Mouse (Mus musculus) kidney, adult 9 months (tissue): ENCODE data around the gene Itgb1bp1.

Source experiments
- DNase-seq: peaks from one replicate; pipeline ENCODE4 v3.0.0; 2022

The Itgb1bp1 gene

DNA sequence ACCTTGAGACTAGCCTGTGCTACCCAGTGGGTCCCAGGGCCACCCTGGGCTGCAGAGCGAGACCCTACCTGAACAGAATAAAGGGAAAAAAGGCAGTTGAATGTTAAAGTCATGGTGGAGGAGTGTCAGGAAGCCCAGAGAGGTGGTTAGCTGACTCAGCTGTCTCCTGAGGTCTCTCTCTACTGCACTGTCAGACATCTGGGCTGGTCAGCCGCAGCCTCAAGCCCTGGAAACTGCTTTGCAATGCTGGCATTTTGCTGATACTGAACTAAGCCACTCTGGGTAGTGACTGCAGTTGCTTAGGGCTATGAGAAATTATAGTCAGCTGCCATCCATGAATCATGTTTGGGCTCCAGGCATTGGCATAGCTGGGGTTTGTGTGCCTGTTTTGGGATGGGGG is 51.5 kb downstream of the Itgb1bp1 start:
- no peak for DNase-seq

DNA sequence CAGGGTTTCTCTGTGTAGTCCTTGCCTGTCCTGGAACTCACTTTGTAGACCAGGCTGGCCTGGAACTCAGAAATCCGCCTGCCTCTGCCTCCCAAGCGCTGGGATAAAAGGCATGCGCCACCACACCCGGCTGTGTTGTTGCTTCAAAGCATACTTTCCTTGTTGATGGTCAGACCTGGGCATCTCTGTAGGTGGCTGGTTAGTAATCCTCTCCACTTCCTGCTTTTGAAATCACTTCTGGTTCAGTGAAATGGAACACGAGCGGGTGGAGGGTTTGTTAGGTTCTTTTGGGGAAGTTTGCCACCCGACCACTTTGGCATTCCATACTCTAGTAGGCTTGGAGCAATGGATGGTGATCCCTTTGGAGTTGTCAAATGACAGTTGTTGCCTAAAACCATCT is 52.4 kb downstream of the Itgb1bp1 start:
- DNase-seq = no peak

DNA sequence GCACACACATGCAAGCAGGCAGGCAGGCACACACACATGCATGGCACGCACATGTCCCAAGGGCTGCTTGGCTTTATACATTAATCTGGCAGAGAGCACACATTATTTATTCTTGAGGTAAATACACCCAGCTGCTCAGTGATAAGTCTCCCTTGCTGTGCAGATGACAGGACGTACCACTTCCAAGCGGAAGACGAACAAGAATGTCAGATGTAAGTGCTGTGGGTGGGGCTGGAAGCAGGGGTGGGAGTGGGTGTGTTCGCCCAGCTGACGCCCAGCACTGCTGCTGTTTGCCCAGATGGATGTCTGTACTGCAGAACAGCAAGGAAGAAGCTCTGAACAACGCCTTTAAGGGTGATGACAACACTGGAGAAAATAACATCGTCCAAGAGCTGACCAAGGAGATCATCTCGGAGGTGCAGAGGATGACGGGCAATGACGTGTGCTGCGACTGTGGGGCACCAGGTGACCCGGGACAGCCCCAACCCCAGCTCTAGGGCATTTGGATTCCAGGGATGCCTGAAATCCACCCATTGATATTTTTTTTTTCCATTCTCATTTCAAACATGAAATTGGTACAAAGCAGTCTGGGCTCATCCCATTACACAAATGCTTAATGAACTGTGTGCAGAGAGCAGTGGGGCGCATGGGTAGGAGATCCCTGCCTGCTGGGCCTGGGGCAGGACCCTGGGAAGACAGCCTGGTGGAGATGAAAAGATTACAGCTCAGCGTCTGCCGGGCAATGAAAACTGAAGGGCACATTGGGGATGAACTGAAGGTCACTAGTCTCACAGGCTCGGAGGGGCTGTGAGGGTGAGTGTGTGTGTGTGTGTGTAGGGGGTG is 56.8 kb downstream of the Itgb1bp1 start:
- no peak for DNase-seq

DNA sequence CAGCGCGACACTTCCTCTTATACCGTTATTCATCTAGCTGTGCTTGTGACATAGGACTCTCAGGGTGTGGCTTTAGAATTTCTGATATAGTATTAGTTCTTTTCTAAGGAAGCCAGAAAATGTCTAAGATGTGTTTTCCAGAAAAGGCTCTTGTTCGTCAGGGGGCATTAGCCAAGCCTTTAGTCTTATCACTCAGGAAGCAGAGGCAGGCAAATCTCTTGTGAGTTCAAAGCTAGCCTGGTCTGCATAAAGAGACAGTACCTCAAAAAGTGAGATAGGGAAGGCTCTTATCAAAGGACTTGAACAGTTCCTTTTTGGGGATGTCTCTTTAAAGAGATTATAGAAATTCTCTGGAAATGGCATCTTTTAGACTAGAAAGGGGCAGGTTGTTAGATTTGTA is 57.4 kb downstream of the Itgb1bp1 start:
- no peak for DNase-seq

DNA sequence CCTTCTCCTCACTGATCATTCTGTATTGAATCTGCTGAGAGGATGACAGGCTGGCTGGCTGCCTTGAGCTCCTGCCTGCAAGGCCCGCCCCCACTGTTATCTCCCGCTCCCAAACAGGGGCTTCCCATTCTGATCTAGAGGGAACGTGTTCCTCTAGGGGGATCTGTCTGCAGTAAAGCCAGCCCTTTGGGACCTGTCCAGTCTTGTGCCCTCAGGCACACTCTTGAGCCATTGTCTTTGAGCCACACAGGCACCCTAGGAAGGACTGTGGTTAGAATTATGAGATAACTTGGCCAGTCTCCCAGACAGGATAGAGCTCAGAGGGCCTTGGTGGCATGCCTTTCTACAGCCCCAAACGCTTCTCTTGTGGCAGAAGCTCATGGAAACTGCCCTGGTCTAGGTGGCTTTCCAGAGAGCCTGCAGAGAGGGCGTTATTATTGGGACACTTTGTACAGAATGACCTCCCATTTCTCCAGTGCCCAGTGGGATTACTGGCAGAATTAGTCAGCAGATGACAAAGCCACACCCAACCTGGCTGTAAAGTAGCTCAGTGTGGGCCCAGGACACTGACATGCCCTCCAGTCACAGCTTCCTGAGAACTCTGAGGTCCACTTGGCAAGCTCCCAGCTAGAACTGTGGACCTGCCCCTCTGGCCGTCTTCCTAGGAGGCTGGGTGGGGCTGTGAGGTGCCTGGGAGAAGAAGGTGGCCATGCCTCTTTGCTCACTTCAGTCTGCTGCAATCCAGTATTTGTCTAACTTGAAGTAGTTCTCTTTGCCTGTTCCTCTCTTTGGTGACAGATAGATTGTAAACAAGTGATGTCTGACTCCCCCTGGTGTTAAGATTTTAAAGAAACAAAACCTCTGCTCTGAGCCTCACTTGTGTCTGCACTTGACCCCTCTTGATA is 58.8 kb downstream of the Itgb1bp1 start:
- DNase-seq = peak; percentile 93

DNA sequence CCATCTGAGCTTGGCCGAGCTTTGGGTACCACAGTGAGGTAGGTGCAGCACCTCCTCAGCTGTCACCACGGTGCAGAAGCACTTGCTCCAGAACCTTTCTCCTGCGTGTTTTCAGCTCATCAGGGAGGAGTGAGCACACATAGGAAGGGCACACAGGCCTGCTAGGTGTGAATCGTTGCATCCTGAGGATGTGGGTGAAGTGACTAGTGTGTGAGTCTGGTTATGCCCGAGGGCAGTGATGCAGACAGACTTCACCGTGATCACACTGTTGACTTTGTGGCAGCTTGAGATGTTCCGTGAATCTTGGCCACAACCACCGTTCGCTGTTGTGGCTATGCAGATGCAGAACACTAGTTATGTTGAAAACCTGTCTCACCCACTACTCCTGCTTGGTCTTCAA is 59.8 kb downstream of the Itgb1bp1 start:
- no peak for DNase-seq

DNA sequence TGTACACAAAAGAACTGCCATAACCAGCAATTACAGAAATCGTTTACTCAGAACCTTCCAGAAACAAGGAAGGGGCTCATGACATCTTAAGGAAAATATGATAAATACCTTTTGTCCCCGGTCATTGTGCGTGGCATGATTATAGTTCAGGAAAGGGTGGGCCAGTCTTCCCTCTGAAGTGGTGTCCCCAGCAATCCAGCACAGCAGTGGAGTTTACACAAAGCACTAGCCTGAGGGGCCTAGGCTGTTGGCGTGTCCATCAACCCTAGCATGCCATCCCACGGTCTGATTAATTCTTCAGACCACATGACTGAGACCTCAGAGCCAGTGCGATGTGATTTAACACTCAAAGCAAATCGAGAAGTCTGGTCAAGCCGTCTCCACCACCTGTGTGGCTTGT is 60.7 kb downstream of the Itgb1bp1 start:
- DNase-seq = no peak

DNA sequence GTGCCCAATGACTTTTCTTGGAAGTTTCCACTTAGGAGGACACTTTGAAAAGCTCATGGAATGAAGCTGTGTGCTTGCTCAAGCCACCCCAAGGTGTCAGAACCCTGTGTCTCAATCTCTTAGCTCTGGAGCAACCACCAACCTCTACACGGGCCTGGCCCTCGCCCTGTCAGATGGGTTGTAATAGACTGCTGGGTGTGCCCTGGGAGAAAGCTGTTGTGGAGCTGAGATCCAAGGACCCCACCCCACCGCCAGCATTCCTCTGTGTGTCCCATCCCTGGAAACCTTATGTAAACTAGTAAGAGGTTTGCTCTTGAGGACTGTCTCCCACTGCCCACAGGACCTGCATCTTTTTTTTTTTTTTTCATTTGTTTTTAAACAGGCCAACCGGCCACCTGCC is 62.2 kb downstream of the Itgb1bp1 start:
- DNase-seq = no peak

DNA sequence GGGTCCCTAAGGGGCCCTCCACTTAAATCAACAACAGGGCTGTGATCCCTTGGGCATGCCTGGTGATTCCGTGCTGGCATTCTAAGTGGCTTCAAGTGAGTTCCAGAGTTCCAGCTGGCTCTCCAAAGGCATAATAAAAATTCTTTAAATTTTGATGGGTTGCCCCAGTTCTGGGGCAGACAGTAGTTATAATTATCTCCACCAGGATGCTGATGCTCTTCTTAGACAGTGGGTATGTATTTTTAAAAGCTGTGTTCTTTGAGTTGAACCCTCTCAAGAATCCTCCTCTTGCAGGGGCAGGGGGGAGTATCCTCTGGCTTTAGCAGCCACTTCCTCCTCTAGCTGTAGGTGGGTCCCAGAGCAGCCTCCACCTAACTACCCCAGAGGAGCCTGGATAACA is 65.5 kb downstream of the Itgb1bp1 start:
- no peak for DNase-seq

DNA sequence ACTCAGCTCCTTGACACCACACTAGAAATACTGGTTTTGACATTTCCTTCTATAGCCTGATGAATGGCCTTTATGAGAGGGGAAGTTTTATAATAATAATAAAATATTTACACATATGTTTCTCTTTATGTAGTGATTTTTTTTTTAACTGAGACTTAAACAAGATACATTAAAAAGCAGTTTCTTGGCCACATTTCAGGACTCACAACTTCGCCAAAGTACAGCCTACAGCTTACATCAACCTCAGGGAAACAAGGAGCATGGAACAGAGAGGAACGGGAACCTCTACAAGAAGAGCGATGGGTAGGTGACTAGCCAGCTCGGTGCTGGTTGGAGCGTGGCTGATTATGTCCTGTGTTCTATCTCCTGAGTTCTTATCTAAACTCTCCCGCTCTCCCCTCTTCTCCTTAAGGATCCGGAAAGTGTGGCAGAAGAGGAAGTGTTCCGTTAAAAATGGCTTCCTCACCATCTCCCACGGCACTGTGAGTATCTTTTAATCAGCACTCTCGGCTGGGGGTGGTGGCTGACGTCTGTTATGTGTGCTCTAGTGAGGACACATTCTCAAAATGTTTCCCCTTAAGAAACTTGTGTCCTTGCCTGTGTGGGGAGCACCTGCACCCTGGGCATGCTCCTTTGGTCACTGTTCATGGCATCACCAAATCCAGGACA is 68.2 kb downstream of the Itgb1bp1 start:
- DNase-seq = no peak

DNA sequence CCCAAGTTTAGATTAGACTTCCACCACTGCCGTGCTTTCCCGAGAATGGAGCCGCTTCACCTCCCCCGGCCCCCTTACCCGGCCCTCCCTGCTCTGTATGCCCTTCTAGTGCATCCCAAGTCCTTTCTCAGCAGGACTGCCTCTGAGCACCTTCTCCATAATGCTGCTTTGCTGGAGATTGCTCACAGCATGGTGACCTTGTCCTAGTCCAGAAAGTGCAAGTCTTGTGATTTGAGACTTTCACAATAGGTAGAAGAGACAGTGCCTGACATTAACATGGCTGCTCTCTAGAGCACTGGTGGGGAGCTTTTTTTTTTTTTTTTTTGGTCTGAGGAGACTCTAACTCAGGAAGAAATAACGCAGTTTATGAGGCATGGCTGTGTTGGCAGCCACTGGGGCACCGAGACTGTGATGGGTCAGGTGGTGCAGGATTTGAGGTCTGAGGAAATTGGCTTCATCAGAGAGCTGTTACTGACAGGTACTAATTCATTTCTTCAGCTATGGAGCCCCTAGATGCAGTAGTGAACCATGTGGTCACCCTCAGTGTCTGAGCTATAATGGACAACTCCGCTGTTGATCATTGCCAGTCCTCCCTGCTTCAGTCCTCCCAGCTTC is 71.4 kb downstream of the Itgb1bp1 start:
- no peak for DNase-seq

DNA sequence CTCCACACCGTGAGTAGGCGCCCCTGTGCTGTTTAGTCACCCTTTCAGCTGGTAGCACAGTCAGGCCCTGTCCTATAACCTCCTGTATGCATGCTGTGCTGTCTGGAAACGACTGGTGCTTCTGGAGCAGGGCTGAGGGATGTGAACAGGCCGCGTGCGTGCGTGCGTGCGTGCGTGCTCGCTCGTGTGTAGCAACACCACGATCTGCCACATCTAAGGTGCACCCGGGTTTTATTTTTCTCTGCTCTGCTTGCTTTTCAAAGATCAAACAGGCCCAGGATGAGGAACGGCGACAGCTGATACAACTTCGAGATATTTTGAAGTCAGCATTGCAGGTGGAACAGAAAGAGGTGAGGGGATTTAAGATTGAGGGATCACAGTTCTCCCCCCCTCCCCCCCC is 73.2 kb downstream of the Itgb1bp1 start:
- DNase-seq = no peak

DNA sequence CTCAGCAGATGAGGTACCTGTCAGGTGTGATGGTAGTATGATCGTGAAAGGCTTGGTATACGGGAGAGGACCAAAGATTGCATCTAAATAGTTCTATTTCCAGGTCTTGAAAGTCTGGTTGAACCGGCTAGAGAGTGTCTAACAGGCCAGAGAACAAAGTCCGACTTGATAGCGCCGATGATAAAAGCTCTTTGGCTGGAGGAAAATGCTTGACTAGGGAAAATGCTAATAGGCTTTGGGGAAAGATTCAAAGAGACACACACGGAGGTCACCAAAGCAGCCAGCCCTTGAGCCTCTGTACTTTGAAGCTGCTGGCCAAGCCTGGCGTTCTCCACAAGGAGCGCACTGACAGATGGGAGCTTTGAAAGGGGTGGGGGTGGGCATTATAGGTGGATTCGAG is 76.8 kb downstream of the Itgb1bp1 start:
- DNase-seq = peak; percentile 19

DNA sequence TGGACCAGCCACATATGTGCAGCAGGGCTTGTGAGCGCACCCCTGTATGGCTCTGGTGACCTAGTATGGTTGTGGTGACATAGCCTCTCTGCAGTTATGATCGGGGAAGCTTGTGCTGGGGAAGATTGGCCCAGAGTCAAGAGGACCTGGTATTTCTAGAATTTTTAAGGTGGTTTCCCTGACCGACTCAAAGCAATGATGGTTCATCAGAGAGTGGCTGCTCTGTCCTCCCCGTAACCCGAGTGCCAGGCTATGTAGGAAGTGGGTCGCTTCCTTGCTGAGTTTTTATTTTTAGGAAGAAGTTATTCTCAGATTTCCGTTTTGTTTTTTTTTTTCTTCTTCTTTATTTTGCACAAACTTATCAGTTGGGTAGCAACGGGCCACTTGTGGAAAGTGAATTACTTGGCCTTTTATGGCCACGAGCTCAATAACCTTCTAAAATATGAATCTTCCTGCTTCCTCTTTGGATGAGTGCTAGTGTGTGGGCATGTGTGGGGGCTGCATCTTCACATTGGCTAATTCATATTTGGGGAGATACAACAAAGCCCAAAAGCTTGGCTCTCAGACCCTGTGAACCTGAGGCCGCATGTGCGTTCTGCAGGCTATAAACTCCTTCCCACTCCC is 77.8 kb downstream of the Itgb1bp1 start:
- no peak for DNase-seq

DNA sequence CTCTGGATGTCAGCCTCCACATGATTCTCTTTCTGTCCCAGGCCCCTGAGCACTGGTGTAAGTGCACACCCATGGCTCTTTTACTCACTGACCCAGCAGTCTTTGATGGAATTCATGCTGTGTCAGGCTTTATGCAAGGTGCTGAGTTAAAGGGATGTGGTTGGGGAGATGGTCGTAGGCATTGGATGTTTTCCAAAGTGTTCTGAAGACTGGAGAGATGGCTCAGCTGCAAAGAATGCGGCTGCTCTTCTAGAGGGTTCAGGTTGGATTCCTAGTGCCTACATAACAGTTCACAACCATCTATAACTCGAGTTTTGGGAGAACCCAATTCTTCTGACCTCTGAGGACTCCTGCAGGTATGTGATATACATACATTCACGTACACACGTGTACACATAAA is 78.7 kb downstream of the Itgb1bp1 start:
- DNase-seq = no peak

DNA sequence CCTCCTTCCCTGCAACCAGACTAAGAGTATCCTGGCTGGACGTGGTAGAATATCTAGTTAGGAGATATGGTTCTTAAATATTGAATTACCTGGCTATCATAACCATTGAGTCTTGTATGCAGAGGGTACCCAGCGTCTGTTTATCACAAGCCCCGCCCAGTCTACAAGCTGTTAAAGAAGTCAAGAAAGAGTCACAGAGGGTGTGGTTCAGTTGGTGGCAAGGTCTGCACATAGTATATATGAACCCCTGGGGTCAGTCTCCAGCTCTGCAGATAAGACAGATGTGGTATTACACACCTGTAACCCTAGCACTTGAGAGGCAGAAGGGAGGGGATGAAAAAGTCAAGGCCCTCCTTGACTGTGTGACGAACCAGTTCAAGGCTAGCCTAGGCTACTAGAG is 80.3 kb downstream of the Itgb1bp1 start:
- DNase-seq = no peak

DNA sequence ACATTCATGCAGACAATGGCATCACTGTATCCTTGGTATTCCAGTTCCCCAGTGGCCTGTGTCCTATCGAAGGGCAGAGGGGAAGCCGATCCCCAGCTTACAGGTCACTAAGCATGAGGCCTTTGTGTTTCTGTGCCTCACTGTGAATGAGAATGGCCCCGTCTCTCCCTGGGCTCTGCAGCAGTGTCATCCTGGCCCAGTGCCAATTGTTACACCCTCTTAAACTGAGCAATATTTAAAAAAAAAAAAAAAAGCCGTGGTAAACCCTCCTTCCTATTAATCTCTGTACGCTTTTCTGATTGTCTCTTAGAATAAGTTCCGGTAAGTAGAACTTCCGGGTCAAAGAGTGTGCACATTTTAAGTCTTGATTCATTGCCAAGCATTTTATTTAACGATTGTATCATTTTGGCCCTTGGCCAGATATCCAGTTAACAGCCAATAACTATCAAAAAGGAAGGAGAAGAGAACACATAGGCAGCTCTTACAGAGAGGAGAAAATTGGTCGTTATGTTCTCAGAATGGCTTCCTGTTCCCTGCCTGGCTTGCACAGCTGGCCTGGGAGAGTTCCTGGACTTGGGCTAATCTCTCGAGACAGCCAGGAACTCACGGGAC is 81.3 kb downstream of the Itgb1bp1 start:
- peak; percentile 46 for DNase-seq

DNA sequence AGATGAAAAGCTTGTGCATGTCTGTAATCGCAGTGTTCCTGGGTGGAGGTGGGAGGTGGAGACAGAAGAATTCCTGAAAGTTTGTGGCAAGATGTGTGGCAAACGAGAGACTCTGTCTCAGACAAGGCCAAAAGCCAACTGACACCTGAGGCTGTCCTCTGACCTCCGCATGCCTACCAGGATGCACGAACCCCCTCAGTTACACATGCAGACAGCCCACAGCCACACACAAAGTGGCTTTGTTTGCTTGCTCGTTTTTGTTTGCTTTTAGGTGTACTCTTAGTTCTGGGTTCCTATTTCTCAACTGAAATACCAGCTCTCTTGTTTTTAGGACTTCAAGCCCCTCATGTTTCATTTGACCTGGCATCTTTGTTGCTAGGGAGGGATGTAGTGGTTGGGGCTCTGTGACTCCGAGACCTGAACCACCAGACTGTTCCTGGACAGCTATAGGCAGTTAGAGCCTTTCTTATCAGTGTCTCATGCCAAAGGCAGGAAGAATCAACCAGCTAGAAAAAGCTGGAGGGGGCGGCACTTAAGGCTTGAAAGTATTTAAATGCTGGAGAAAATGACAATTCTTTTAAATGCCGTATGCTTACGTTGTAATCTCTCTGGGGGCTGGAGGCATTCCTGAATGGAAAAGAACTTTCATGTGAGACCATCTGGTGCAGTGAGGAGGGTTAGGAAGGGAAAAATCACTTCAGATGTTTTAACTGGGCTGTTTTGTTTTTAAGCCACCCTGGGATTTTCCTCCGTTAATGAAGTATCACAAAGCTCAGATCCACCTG is 84.4 kb downstream of the Itgb1bp1 start:
- no peak for DNase-seq

DNA sequence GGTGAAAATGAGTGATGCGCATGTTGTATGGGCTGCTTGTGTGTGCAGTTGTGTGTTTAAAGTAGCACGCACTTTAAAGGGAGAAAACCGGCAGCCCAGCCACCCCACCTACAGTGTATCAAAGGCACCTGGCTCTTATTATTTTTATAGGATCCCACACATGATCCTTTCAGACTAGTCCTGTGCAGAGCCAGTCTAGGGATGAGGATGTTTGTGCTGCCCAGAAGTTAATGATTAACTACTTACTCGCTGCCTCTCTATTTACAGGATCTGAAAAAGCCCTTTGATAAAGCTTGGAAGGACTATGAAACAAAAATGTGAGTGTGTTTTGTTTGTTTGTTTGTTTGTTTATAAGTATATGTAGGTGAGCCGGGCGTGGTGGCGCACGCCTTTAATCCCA is 85.5 kb downstream of the Itgb1bp1 start:
- DNase-seq = no peak

DNA sequence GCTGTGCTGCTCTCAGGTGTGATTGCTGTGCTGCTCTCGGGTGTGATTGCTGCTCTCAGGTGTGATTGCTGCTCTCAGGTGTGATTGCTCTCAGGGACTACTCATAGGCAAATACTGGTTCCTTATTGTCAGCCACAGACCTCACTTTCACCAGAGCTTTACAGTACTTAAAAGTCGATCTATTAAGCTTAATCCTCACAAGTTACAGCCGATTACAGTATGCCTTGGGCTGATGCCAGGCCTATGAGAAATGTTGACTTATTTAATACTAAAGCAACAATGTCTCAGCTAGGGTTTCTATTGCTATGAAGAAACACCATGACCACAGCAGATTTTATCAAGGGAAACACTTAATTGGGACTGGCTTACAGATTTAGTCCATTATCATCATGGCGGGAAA is 89.7 kb downstream of the Itgb1bp1 start:
- DNase-seq = no peak

DNA sequence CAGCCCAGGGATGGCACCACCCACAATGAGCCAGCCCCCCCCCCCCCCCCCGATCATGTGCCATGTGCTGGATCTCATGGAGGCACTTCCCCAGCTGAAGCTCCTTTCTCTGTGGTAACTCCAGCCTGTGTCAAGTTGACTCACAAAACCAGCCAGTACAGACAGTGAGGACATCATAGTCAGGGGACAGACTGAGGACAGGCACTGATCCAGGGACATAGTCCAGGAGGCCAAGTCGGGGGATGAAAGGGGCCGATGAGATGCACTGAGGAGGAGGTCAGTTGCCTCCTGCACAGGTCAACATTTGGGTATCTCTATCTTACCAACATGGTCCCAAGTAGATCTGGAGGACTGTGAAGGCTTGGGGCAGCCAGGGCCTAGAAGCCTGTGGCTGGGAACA is 90.6 kb downstream of the Itgb1bp1 start:
- no peak for DNase-seq
